Mouse (Mus musculus) liver, embryonic 14.5 days (tissue): ENCODE measurements around the gene Sspn. TPM values are rescaled to one million over a fixed set of nuclear protein-coding genes. Genes with fewer than 3 reads are reported as not detected.

Experiments used
- ATAC-seq: fragments of 200-750 bp; cut with Nextera tagmentation; 2 replicates; pipeline ENCODE4 v1.8.0; 2017; ENCODE audit warnings: moderate number of reproducible peaks, mild to moderate bottlenecking, moderate library complexity; ENCODE audit not compliant: insufficient read depth
- DNase-seq, 3 experiments: peaks; one replicate each; pipeline ENCODE4 v3.0.0-alpha.2; 2012 to 2013; ENCODE audit warnings: low read depth in 3 of 3, low spot score in 3 of 3
- H3K27ac ChIP-seq: fragments of 300-500 bp; sonication (generic); 2 replicates; pipeline ENCODE4 v1.5.1; 2014; ENCODE audit warnings: moderate library complexity, mild to moderate bottlenecking, control low read depth, inconsistent platforms
- H3K27me3 ChIP-seq: fragments of 300-500 bp; sonication (generic); 2 replicates; pipeline ENCODE4 v1.6.1; 2014; ENCODE audit warnings: mild to moderate bottlenecking, low read length, moderate library complexity; ENCODE audit not compliant: control insufficient read depth, insufficient read depth
- H3K36me3 ChIP-seq: fragments of 300-500 bp; sonication (generic); replicated peaks from 2 replicates; pipeline ENCODE4 v1.6.1; 2014; ENCODE audit warnings: low read depth; ENCODE audit not compliant: control insufficient read depth, insufficient read depth
- H3K4me1 ChIP-seq, 2 experiments: fragments of 200-500 bp in 1 of 2; fragments of 300-500 bp in 1 of 2; sonication (generic) in 1 of 2; replicated peaks; 2 replicates each; pipeline ENCODE4 v1.6.1; 2012 to 2014; ENCODE audit warnings: antibody characterized with exemption in 1 of 2, inconsistent platforms in 1 of 2, low read length in 1 of 2; ENCODE audit not compliant: control insufficient read depth in 2 of 2, insufficient read depth in 2 of 2
- H3K4me2 ChIP-seq: fragments of 300-500 bp; sonication (generic); 2 replicates; pipeline ENCODE4 v1.6.1; 2014; ENCODE audit warnings: low read depth, mild to moderate bottlenecking, control low read depth, moderate library complexity
- H3K4me3 ChIP-seq, 2 experiments: fragments of 200-500 bp in 1 of 2; fragments of 300-500 bp in 1 of 2; sonication (generic) in 1 of 2; 2 replicates each; pipeline ENCODE4 v1.5.1; 2012 to 2014; ENCODE audit warnings: low read depth in 2 of 2, low read length in 2 of 2, mild to moderate bottlenecking in 2 of 2, control low read depth in 1 of 2, inconsistent platforms in 1 of 2, moderate library complexity in 1 of 2; ENCODE audit not compliant: insufficient read depth in 1 of 2
- H3K9ac ChIP-seq: fragments of 300-500 bp; sonication (generic); replicated peaks from 2 replicates; pipeline ENCODE4 v1.6.1; 2014; ENCODE audit warnings: mild to moderate bottlenecking, control low read depth, moderate library complexity
- H3K9me3 ChIP-seq: fragments of 300-500 bp; sonication (generic); 2 replicates; pipeline ENCODE4 v1.6.1; 2016; ENCODE audit warnings: low read length, mixed read lengths; ENCODE audit not compliant: control insufficient read depth
- CTCF ChIP-seq: IDR thresholded peaks from 2 replicates; pipeline ENCODE4 v1.5.1; 2016; ENCODE audit warnings: antibody characterized with exemption, low read depth, control low read depth
- EP300 ChIP-seq: IDR thresholded peaks from 2 replicates; pipeline ENCODE4 v1.6.1; 2016; ENCODE audit warnings: antibody characterized with exemption, low read depth
- WGBS: fragments of 180-500 bp; shearing (Covaris S2); extraction: QIAGEN DNeasy Blood & Tissue Kit; methylation state at CpG from one replicate; pipeline ENCODE4 v1.1.7; 2014; ENCODE audit not compliant: insufficient replicate concordance; 5-methylcytosine and 5-hydroxymethylcytosine counted together
- polyA plus RNA-seq, 2 experiments: library from polyadenylated mRNA; depleted of rRNA in 1 of 2; stranded (reverse) in 1 of 2; unstranded in 1 of 2; fragments of >200 nt; fragmentation: Nextera tagmentation in 1 of 2; extraction: Ambion mirVana in 1 of 2; gene quantifications; 2 replicates each; pipeline versions ENCODE4 v1.2.1 to v1.2.3; 2012 to 2014

Gene Sspn
- polyA plus RNA-seq, 2 experiments, result 0.17 to 0.32 TPM

GRCm38 (mm10) chr6:145963966-145964365, 32.5 kb downstream of the Sspn start:
- Histone ChIP-seq H3K4me3 (no peak overlapping the region), H3K27me3 (no peaks in the 10 kb centered on the region), H3K9ac (no peak overlapping the region), H3K36me3 (no peaks in the 10 kb centered on the region), H3K27ac (no peak overlapping the region), H3K4me1 (no peaks in the 10 kb centered on the region), H3K4me2 (no peak overlapping the region), H3K9me3 (no peaks in the 10 kb centered on the region)
- no peak for DNase-seq
- WGBS, result 74% methylated on average over 13 of the region's 13 CpGs
- TF ChIP-seq CTCF, result no peak
- no peak for ATAC-seq

- H3K9ac ChIP-seq, result no peak overlapping the region
- no peak overlapping the region for H3K4me2 ChIP-seq
- WGBS, result 45% methylated on average over 8 of the region's 8 CpGs
- H3K27ac ChIP-seq, result no peak overlapping the region
- H3K4me1 ChIP-seq, result no peaks in the 10 kb centered on the region
- ATAC-seq, result no peak
- H3K27me3 ChIP-seq, result no peaks in the 10 kb centered on the region
- H3K4me3 ChIP-seq, result no peak overlapping the region
- no peaks in the 10 kb centered on the region for H3K36me3 ChIP-seq
- DNase-seq, result no peak
- TF ChIP-seq EP300 (no peak), CTCF (no peak)
- no peaks in the 10 kb centered on the region for H3K9me3 ChIP-seq
Observed at GRCm38 (mm10) chr6:145967693-145968092, 36.3 kb downstream of the Sspn start.

DNA sequence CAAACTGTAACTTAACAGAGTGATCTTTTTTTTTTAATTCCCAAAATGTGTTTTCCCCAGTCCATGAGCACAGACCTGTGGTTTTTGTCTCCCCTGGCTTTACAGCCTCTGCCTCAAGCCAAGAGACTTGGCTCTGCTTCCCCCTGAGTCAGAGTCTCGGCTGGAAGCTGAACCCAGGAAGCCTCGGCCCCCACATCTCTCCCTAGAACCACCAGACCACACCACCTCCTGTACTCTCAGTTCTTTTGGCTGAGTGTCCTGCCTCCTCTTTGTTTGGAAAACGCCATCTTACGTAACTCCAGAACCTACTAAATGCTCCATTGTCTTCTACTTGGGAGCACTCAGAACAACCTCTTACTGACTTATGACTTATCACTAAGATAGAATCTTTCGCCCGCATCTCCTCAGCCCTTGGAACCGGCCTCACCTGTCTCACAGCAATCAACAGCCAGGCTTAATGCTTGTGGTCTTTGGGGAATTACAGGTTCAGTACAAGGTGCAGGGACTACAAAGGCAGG, 36.9 kb downstream of the Sspn start:
- Histone ChIP-seq H3K4me1 (peaks cover 0 to 3% of the 10 kb centered on the region in 2 experiments; a peak in 1 of 4 replicates), H3K4me2 (no peak overlapping the region), H3K27me3 (no peaks in the 10 kb centered on the region), H3K36me3 (no peaks in the 10 kb centered on the region), H3K4me3 (no peak overlapping the region), H3K9ac (no peak overlapping the region), H3K9me3 (no peaks in the 10 kb centered on the region), H3K27ac (no peak overlapping the region)
- WGBS, result 60% methylated on average over 7 of the region's 7 CpGs
- DNase-seq (no peak), ATAC-seq (no peak)
- TF ChIP-seq EP300 (no peak), CTCF (no peak)

DNA sequence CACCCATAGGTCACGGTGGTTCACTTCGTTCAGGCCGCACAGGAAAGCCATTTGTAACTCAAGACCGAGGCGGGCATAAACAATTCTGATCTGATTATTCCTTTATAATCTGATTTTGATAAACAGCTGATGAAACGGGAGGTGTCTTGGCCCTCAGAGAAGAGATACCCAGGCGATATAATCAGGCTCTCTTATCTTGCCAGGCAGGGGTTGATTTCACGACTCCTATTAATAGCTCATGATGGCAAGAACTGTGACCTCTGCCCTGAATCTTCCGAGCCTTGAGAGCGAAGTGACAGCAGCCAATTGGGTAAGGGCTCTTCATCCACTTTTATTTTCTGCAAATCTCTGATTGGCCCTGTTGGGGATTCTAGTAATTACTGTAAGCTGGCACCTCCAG, 37.4 kb downstream of the Sspn start:
- WGBS, result 55% methylated on average over 10 of the region's 10 CpGs

GRCm38 (mm10) chr6:145969572-145969971, 38.1 kb downstream of the Sspn start:
- ATAC-seq (no peak), DNase-seq (no peak)
- Histone ChIP-seq H3K27me3 (no peaks in the 10 kb centered on the region), H3K9me3 (no peaks in the 10 kb centered on the region), H3K36me3 (no peaks in the 10 kb centered on the region), H3K27ac (no peak overlapping the region), H3K4me3 (no peak overlapping the region), H3K4me2 (no peak overlapping the region), H3K9ac (no peak overlapping the region), H3K4me1 (peaks cover 0 to 6% of the 10 kb centered on the region in 2 experiments; a peak in 1 of 4 replicates)
- TF ChIP-seq EP300 (no peak), CTCF (peak; percentile 38)
- 58% methylated on average over 5 of the region's 5 CpGs for whole genome bisulfite sequencing

More for the DNA sequence above, 37.4 kb downstream of the Sspn start:
- Histone ChIP-seq H3K4me2 (no peak overlapping the region), H3K9me3 (no peaks in the 10 kb centered on the region), H3K9ac (no peak overlapping the region), H3K36me3 (no peaks in the 10 kb centered on the region), H3K27me3 (no peaks in the 10 kb centered on the region), H3K4me3 (no peak overlapping the region), H3K4me1 (peaks cover 0 to 6% of the 10 kb centered on the region in 2 experiments; a peak in 1 of 4 replicates), H3K27ac (no peak overlapping the region)
- no peak for ATAC-seq
- TF ChIP-seq EP300 (no peak), CTCF (no peak)
- DNase-seq, result no peak
